Comparison of ENCODE assay signal across 17 mouse cellular contexts in genomic region chr13:115508646-115509045, GRCm38 (mm10).
DNase-seq lines count a peak whose midpoint lies in the region; ATAC-seq and TF ChIP-seq lines count a peak whose summit lies in the region.
"Had no signal": no experiment of that assay in that cellular context is flagged by ENCODE, and none has a peak within 500 bp of the region (broad histone marks: within the 10 kb centered on the region; RNA-seq: fewer than 3 reads in every experiment).

No protein-coding gene starts in this region.

- no peak overlapping the region for H3K4me2 ChIP-seq in forebrain, embryonic 14.5 days (ENCODE audit: low read length)
- no peak overlapping the region for H3K4me2 ChIP-seq in forebrain, embryonic 15.5 days (replicated peaks)
- no peak overlapping the region for H3K4me2 ChIP-seq in midbrain, embryonic 15.5 days
- H3K4me2 ChIP-seq in midbrain, embryonic 11.5 days, result no peak overlapping the region
- H3K4me2 ChIP-seq in hindbrain, embryonic 13.5 days, result no peak overlapping the region
- H3K4me2 ChIP-seq in neural tube, embryonic 15.5 days, result no peak overlapping the region
- H3K4me2 ChIP-seq in liver, postnatal 0 days (ENCODE audit: low read depth, low read length), result no peak overlapping the region
- H3K4me2 ChIP-seq: limb, embryonic 15.5 days had no signal

- no peak overlapping the region for H3K4me3 ChIP-seq in forebrain, embryonic 14.5 days (ENCODE audit: low read depth, low read length)
- no peak overlapping the region for H3K4me3 ChIP-seq in forebrain, embryonic 15.5 days
- H3K4me3 ChIP-seq in midbrain, embryonic 15.5 days, result no peak overlapping the region
- H3K4me3 ChIP-seq in midbrain, embryonic 11.5 days (ENCODE audit: low read depth, low read length), result no peak overlapping the region
- no peak overlapping the region for H3K4me3 ChIP-seq in hindbrain, embryonic 13.5 days
- no peak overlapping the region for H3K4me3 ChIP-seq in neural tube, embryonic 15.5 days (replicated peaks)
- H3K4me3 ChIP-seq in liver, postnatal 0 days (ENCODE audit: low read depth, low read length), result no peak overlapping the region
- H3K4me3 ChIP-seq: limb, embryonic 15.5 days; myocyte had no signal

- no peak overlapping the region for H3K9ac ChIP-seq in forebrain, embryonic 14.5 days (ENCODE audit: low read length)
- no peak overlapping the region for H3K9ac ChIP-seq in forebrain, embryonic 15.5 days (replicated peaks)
- H3K9ac ChIP-seq in midbrain, embryonic 15.5 days, result no peak overlapping the region
- no peak overlapping the region for H3K9ac ChIP-seq in midbrain, embryonic 11.5 days (ENCODE audit: low read length)
- no peak overlapping the region for H3K9ac ChIP-seq in hindbrain, embryonic 13.5 days
- no peak overlapping the region for H3K9ac ChIP-seq in neural tube, embryonic 15.5 days (replicated peaks)
- no peak overlapping the region for H3K9ac ChIP-seq in liver, postnatal 0 days (replicated peaks)
- H3K9ac ChIP-seq: limb, embryonic 15.5 days had no signal

- H3K36me3 ChIP-seq in forebrain, embryonic 14.5 days (ENCODE audit: control insufficient read depth, insufficient read depth, low read length), result no peaks in the 10 kb centered on the region
- no peaks in the 10 kb centered on the region for H3K36me3 ChIP-seq in forebrain, embryonic 15.5 days
- no peaks in the 10 kb centered on the region for H3K36me3 ChIP-seq in midbrain, embryonic 15.5 days (replicated peaks)
- no peaks in the 10 kb centered on the region for H3K36me3 ChIP-seq in midbrain, embryonic 11.5 days (ENCODE audit: control insufficient read depth, insufficient read depth, low read length)
- H3K36me3 ChIP-seq in hindbrain, embryonic 13.5 days, result no peaks in the 10 kb centered on the region
- no peaks in the 10 kb centered on the region for H3K36me3 ChIP-seq in neural tube, embryonic 15.5 days
- H3K36me3 ChIP-seq in liver, postnatal 0 days (replicated peaks; ENCODE audit: insufficient read depth, low read length), result no peaks in the 10 kb centered on the region
- H3K36me3 ChIP-seq: limb, embryonic 15.5 days had no signal

- no peaks in the 10 kb centered on the region for H3K9me3 ChIP-seq in forebrain, embryonic 14.5 days (replicated peaks; ENCODE audit: control insufficient read depth, low read length)
- H3K9me3 ChIP-seq in forebrain, embryonic 15.5 days, result peaks cover 5% of the 10 kb centered on the region
- H3K9me3 ChIP-seq in midbrain, embryonic 15.5 days, result no peaks in the 10 kb centered on the region
- H3K9me3 ChIP-seq in midbrain, embryonic 11.5 days (ENCODE audit: control insufficient read depth, low read length), result 0 out of 2 replicates have a peak, but pooled peaks cover 3% of the 10 kb centered on the region
- H3K9me3 ChIP-seq in hindbrain, embryonic 13.5 days, result peaks cover 6% of the 10 kb centered on the region; the same call in 1 of the 2 replicates
- H3K9me3 ChIP-seq in neural tube, embryonic 15.5 days (replicated peaks), result no peaks in the 10 kb centered on the region; the same call in 1 of the 2 replicates
- H3K9me3 ChIP-seq in liver, postnatal 0 days (ENCODE audit: low read length), result 0 out of 2 replicates have a peak, but pooled peaks cover 2% of the 10 kb centered on the region
- H3K9me3 ChIP-seq: limb, embryonic 15.5 days had no signal

- TF ChIP-seq CTCF in liver, postnatal 0 days (IDR thresholded peaks at IDR 0.05; ENCODE audit: low read depth), result no peak

- no peak; the same call in 1 of the 2 replicates for ATAC-seq in forebrain, embryonic 14.5 days
- no peak; the same call in 1 of the 2 replicates for ATAC-seq in forebrain, embryonic 15.5 days (replicated peaks)
- peak; percentile 73; the same call in 1 of the 2 replicates for ATAC-seq in midbrain, embryonic 15.5 days (replicated peaks)
- ATAC-seq in midbrain, embryonic 11.5 days (ENCODE audit: low FRiP score), result no peak
- ATAC-seq in hindbrain, embryonic 13.5 days (ENCODE audit: low FRiP score), result peak; percentile 85
- ATAC-seq in neural tube, embryonic 15.5 days (ENCODE audit: low FRiP score), result peak; percentile 70; the same call in 1 of the 2 replicates
- no peak for ATAC-seq in liver, postnatal 0 days
- ATAC-seq: activated CD4-positive, CD25-positive, alpha-beta regulatory T cell, adult 4 months had no signal

- 54% methylated on average over 3 of the region's 3 CpGs for WGBS in forebrain, embryonic 14.5 days
- WGBS in forebrain, embryonic 15.5 days, result 48% methylated on average over 3 of the region's 3 CpGs
- 37% methylated on average over 3 of the region's 3 CpGs for WGBS in midbrain, embryonic 15.5 days
- WGBS in midbrain, embryonic 11.5 days, result 70% methylated on average over 3 of the region's 3 CpGs
- 41% methylated on average over 3 of the region's 3 CpGs for WGBS in hindbrain, embryonic 13.5 days
- WGBS in neural tube, embryonic 15.5 days, result 35% methylated on average over 3 of the region's 3 CpGs
- 77% methylated on average over 3 of the region's 3 CpGs for WGBS in liver, postnatal 0 days (ENCODE audit: insufficient replicate concordance)

- peak; percentile 51 for DNase-seq in forebrain, embryonic 14.5 days (ENCODE audit: low spot score)
- no peak for DNase-seq in midbrain, embryonic 11.5 days (ENCODE audit: low spot score, missing footprints)
- no peak for DNase-seq in liver, postnatal 0 days
- DNase-seq in adrenal gland, adult (ENCODE audit: inconsistent age in 2 of 2, low spot score in 1 of 2), result no peak
- DNase-seq: adrenal gland, postnatal 36 days; cerebellum, postnatal 14 days; kidney, adult 9 months; lung, adult 18-20 months; thymus, postnatal 36 days had no signal

- no peak for TF ChIP-seq EP300 in liver, postnatal 0 days (IDR thresholded peaks at IDR 0.05; ENCODE audit: low read depth)

- no peaks in the 10 kb centered on the region for H3K4me1 ChIP-seq in forebrain, embryonic 14.5 days (ENCODE audit: control insufficient read depth, insufficient read depth, low read length)
- no peaks in the 10 kb centered on the region for H3K4me1 ChIP-seq in forebrain, embryonic 15.5 days
- H3K4me1 ChIP-seq in midbrain, embryonic 15.5 days, result no peaks in the 10 kb centered on the region
- no peaks in the 10 kb centered on the region for H3K4me1 ChIP-seq in midbrain, embryonic 11.5 days (ENCODE audit: control insufficient read depth, insufficient read depth, low read length)
- peaks cover 4% of the 10 kb centered on the region; the same call in 1 of the 2 replicates for H3K4me1 ChIP-seq in hindbrain, embryonic 13.5 days (replicated peaks)
- peaks cover 4% of the 10 kb centered on the region; the same call in 1 of the 2 replicates for H3K4me1 ChIP-seq in neural tube, embryonic 15.5 days
- no peaks in the 10 kb centered on the region for H3K4me1 ChIP-seq in liver, postnatal 0 days (ENCODE audit: insufficient read depth)
- H3K4me1 ChIP-seq: limb, embryonic 15.5 days had no signal

- no peak overlapping the region for H3K27ac ChIP-seq in forebrain, embryonic 14.5 days (ENCODE audit: low read depth, low read length)
- no peak overlapping the region for H3K27ac ChIP-seq in forebrain, embryonic 15.5 days (replicated peaks)
- no peak overlapping the region for H3K27ac ChIP-seq in midbrain, embryonic 15.5 days
- no peak overlapping the region for H3K27ac ChIP-seq in midbrain, embryonic 11.5 days (ENCODE audit: low read depth, low read length)
- no peak overlapping the region for H3K27ac ChIP-seq in hindbrain, embryonic 13.5 days
- H3K27ac ChIP-seq in neural tube, embryonic 15.5 days (replicated peaks), result no peak overlapping the region
- no peak overlapping the region for H3K27ac ChIP-seq in liver, postnatal 0 days (ENCODE audit: low read depth)
- H3K27ac ChIP-seq: limb, embryonic 15.5 days; macrophage had no signal

- H3K27me3 ChIP-seq in forebrain, embryonic 14.5 days (replicated peaks; ENCODE audit: control insufficient read depth, insufficient read depth, low read length), result no peaks in the 10 kb centered on the region
- H3K27me3 ChIP-seq in forebrain, embryonic 15.5 days, result no peaks in the 10 kb centered on the region
- no peaks in the 10 kb centered on the region for H3K27me3 ChIP-seq in midbrain, embryonic 15.5 days (replicated peaks)
- no peaks in the 10 kb centered on the region for H3K27me3 ChIP-seq in midbrain, embryonic 11.5 days (ENCODE audit: control insufficient read depth, insufficient read depth, low read length)
- H3K27me3 ChIP-seq in hindbrain, embryonic 13.5 days, result no peaks in the 10 kb centered on the region
- H3K27me3 ChIP-seq in neural tube, embryonic 15.5 days (replicated peaks), result no peaks in the 10 kb centered on the region
- H3K27me3 ChIP-seq in liver, postnatal 0 days (ENCODE audit: insufficient read depth, low read length), result no peaks in the 10 kb centered on the region
- H3K27me3 ChIP-seq: limb, embryonic 15.5 days had no signal

Comparison
In these comparisons a context has a peak if more than half of its experiments do, and no peak if none do; other contexts are left out.
1. ATAC-seq: peak in midbrain, embryonic 15.5 days (single experiment), hindbrain, embryonic 13.5 days (single experiment) and neural tube, embryonic 15.5 days (single experiment); none in forebrain, embryonic 14.5 days (single experiment), forebrain, embryonic 15.5 days (single experiment), midbrain, embryonic 11.5 days (single experiment) and liver, postnatal 0 days (single experiment).